Mouse (Mus musculus) erythroblast, embryonic 14.5 days (primary cell): ENCODE measurements around the gene Gripap1. TPM values are rescaled to one million over a fixed set of nuclear protein-coding genes. Genes with fewer than 3 reads are reported as not detected.

ENCODE experiments used
- H3K27me3 ChIP-seq: 2 replicates; pipeline ENCODE4 v1.6.1; 2012; ENCODE audit warnings: inconsistent platforms; ENCODE audit not compliant: control insufficient read depth
- H3K36me3 ChIP-seq: 2 replicates; pipeline ENCODE4 v1.6.1; 2012; ENCODE audit warnings: mild to moderate bottlenecking, inconsistent platforms; ENCODE audit not compliant: control insufficient read depth
- H3K4me1 ChIP-seq: 2 replicates; pipeline ENCODE4 v1.6.1; 2012; ENCODE audit warnings: inconsistent platforms; ENCODE audit not compliant: control insufficient read depth
- H3K4me3 ChIP-seq: replicated peaks from 2 replicates; pipeline ENCODE3; 2012; ENCODE audit warnings: moderate library complexity, mild to moderate bottlenecking, inconsistent platforms
- H3K9me3 ChIP-seq: 2 replicates; pipeline ENCODE4 v1.6.1; 2012; ENCODE audit warnings: low read length, inconsistent platforms, mixed read lengths; ENCODE audit not compliant: control insufficient read depth
- GATA1 ChIP-seq: IDR thresholded peaks from 2 replicates; pipeline ENCODE4 v1.6.1; 2012; ENCODE audit warnings: low read length, inconsistent platforms, mixed read lengths
- TAL1 ChIP-seq: IDR thresholded peaks from 3 replicates; pipeline ENCODE4 v1.6.1; 2012; ENCODE audit warnings: low read length, inconsistent platforms, mixed read lengths
- polyA plus RNA-seq: library from polyadenylated mRNA; stranded (reverse); fragments of >175 nt; gene quantifications from 2 replicates; pipeline ENCODE4 v1.2.3, GENCODE M21; 2012

Gripap1 gene
- polyA plus RNA-seq, 1 experiment = 3.5 TPM

DNA sequence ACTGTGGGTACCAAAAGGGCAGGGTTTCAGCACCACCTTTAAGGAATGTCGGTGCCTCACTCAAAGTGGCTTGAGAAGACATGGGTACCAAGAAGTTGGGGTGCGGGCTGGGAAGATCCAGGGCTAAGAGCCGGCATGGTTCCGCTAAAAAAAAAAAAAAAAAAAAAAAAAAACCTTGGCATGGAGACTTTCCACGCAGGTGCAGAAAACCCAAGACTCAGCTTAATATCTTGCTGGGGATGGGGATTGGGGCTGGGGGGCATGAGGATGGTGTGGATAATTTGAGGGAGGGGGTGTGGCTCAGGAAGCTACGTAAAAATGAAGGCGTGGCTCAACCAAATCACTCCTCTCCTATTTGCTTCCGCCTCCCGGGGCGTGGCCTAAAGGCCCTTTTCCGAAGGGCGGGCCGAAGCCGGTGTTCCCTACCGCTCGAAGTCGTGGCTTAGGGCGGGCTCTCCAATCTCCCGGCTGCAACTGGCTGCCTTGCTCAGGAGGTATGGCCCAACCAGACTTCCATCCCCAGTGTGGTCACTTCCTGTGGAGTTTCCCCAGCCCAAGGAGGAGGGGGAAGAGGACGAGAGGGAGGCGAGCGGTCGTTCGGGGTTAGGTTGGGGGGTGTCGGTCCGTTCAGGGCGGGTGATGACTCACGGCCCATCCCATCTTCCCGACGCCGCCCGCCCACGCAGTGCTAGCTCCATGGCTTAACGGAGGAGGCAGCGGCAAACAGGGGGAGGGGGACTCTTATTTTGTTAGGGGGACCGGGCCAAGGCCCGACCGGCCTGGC, 27.2 kb upstream of the Gripap1 start, which contains the start of gene Tfe3:
TSS of gene Tfe3 (plus strand) at position 424 of the 784 bp plus-strand sequence.
- no peaks in the 10 kb centered on the region for H3K27me3 ChIP-seq
- peaks cover 13% of the 10 kb centered on the region for H3K36me3 ChIP-seq
- H3K9me3 ChIP-seq = peaks cover 2% of the 10 kb centered on the region; the same call in 1 of the 2 replicates
- no peak for TF ChIP-seq GATA1
- TF ChIP-seq TAL1 = no peak
- peaks cover 47% of the 10 kb centered on the region for H3K4me1 ChIP-seq
- peak within 1 kb of the TSS; percentile 71 for H3K4me3 ChIP-seq

DNA sequence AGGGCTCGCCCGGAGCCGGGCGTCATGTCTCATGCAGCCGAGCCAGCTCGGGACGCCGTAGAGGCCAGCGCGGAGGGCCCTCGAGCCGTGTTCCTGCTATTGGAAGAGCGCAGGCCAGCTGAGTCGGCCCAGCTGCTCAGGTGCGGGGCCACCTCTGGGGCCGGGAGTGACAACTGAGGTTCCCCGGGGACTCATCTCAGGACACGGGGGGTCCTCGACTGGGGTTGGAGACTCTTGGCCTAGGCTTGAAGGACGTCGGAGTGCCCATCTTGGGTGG, 26.7 kb upstream of the Gripap1 start:
- Histone ChIP-seq H3K36me3 (peaks cover 18% of the 10 kb centered on the region), H3K9me3 (peaks cover 2% of the 10 kb centered on the region; the same call in 1 of the 2 replicates), H3K4me1 (peaks cover 53% of the 10 kb centered on the region), H3K4me3 (peak overlapping the region; percentile 71), H3K27me3 (no peaks in the 10 kb centered on the region)
- TF ChIP-seq TAL1 (no peak), GATA1 (no peak)

DNA sequence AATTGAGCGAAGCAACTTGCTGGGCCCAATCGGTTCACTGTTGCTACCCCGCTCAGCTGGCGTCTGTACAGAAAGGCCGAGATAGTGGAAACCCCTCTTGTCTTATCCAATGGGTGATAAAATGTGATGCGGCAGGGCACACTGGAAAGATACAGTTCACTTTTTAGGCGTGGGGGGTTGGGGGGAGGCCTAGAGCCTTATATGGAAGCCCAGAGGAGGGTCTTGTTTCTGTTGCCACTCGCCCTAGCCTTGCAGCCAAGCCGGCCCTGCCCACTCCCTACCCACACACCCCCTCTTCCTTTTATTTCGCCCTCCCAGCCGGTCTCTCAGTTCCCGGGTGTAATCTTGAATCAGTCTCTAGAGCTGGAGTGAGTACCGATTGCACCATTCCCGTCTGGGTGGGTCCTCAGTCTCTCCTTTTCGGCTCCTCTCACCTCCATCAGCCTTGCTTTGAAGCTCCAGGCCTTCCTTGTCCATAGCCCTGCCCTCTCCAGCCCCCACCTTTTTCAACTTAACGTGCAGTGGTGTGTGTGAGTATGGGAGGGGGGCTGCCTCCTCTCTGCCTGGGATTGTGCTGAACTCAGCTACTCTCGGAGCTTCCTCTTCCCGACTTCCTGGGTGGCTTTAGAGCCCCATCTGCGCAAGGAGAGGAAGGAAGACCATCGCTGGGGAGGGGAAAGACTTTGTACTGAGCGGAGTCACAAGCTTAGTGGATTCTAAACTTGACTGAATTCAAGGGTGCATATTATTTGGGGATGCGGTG, 25.8 kb upstream of the Gripap1 start:
- H3K36me3 ChIP-seq = peaks cover 27% of the 10 kb centered on the region
- peak overlapping the region; percentile 71 for H3K4me3 ChIP-seq
- H3K27me3 ChIP-seq = no peaks in the 10 kb centered on the region
- TF ChIP-seq GATA1 (no peak), TAL1 (no peak)
- H3K4me1 ChIP-seq = peaks cover 59% of the 10 kb centered on the region
- H3K9me3 ChIP-seq = peaks cover 2% of the 10 kb centered on the region; the same call in 1 of the 2 replicates

DNA sequence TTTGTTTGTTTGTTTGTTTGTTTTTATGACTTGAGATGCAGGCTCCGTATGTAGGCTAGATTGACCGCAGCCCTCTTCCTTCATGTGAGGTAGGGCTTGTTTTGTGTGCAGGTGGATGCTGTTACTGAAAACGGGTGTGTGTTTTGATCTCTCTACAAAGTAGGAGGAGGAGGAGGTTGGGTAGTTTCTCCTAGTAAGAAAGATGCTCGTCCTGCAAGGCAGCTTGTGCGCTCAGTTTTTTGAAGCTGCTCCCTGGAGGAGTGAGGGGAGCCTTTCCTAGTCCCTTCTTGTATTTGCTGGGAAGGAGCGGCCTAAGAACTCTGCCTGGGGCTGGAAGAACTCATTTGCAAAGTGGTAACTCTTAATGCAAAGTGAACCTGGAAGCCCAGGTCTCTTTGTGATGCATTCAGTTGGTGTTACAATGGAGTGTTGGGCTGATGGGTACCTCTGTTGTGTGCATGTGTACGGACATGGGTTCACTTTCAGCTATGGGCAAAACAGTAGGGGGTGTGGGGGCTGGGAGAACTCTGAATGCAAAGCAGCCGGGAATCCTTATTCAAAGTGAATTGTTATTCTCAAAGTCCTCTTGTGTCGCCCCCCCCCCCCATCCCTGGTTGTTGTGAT, 24.8 kb upstream of the Gripap1 start:
- TF ChIP-seq GATA1 (no peak), TAL1 (no peak)
- Histone ChIP-seq H3K36me3 (peaks cover 32% of the 10 kb centered on the region), H3K4me1 (peaks cover 68% of the 10 kb centered on the region), H3K27me3 (no peaks in the 10 kb centered on the region), H3K9me3 (peaks cover 2% of the 10 kb centered on the region; the same call in 1 of the 2 replicates), H3K4me3 (peak overlapping the region; percentile 71)

DNA sequence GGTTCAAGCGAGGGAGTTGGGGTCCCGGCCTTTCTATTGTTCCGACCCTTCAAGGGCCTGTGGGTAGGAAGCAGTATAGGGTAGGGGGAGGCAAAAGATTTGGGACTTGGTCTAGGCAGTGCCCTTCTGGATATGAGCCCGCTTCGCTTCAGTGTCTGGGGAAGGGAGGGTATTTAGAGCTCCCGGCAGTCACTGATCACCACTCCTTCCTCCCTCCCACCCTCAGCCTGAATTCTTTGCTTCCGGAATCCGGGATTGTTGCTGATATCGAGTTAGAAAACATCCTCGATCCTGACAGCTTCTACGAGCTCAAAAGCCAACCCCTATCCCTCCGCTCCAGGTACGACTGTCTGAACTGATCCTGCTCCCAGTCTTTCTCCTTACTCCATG, 24.3 kb upstream of the Gripap1 start:
- peaks cover 2% of the 10 kb centered on the region; the same call in 1 of the 2 replicates for H3K9me3 ChIP-seq
- H3K4me1 ChIP-seq = peaks cover 71% of the 10 kb centered on the region
- H3K4me3 ChIP-seq = peak overlapping the region; percentile 71
- TF ChIP-seq GATA1 (no peak), TAL1 (no peak)
- peaks cover 37% of the 10 kb centered on the region for H3K36me3 ChIP-seq
- no peaks in the 10 kb centered on the region for H3K27me3 ChIP-seq

DNA sequence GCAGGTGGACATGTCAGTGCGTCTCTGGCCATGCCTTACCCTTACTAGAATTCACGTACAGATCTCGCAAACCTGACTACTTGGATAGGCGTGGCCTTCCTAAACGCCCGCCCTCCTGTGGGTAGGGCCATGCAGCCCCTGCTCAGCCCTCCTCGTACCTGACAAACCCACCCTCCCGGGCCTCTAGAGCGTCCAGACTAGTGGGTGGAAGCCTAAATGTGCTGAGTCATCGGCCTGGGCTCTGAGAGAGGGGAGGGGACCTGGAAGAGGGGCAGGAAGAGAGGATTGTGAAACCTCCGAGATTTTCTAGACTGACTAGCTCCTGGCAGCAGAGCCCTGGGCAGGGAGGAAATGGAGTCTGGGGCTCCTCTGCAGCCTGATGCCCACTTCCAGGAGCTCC, 23.8 kb upstream of the Gripap1 start:
- TF ChIP-seq TAL1 (no peak), GATA1 (no peak)
- H3K4me3 ChIP-seq = peak overlapping the region; percentile 71
- H3K9me3 ChIP-seq = peaks cover 2% of the 10 kb centered on the region; the same call in 1 of the 2 replicates
- peaks cover 71% of the 10 kb centered on the region for H3K4me1 ChIP-seq
- peaks cover 42% of the 10 kb centered on the region for H3K36me3 ChIP-seq
- no peaks in the 10 kb centered on the region for H3K27me3 ChIP-seq

DNA sequence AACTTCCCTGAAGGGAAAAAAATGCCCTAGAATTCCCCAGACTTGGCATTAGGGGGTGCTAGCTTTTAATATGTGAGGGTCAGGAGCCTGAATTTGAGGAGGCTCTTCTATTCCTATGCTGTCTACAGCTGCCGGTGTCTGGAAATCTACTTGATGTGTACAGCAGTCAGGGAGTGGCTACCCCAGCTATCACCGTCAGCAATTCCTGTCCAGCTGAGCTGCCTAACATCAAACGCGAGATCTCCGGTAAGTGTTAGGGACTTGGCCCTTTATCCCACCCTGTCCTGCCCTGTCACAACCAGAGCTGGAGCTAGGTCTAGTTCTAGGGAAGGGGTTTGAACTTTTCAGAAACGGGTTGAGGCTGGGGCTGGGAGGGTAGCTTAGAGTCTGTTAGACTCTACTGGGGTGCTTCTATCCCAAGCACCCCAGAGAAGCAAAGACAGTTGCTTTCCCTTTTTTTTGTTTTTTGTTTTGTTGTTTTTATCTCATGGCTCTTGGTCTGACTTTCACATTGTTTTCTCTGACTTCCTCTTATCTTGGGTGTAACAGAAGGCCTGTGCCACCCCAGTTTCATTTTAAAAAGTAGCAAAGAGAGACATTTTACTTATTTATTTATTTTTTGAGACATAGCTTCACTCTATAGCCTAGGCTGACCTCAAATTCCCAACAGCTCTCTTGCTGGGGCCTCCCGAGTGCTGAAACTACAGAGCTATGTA, 20.1 kb upstream of the Gripap1 start:
- Histone ChIP-seq H3K27me3 (no peaks in the 10 kb centered on the region), H3K36me3 (peaks cover 76% of the 10 kb centered on the region), H3K4me1 (peaks cover 45% of the 10 kb centered on the region), H3K4me3 (no peak overlapping the region), H3K9me3 (0 out of 2 replicates have a peak, but pooled peaks cover 3% of the 10 kb centered on the region)
- TF ChIP-seq TAL1 (no peak), GATA1 (no peak)

DNA sequence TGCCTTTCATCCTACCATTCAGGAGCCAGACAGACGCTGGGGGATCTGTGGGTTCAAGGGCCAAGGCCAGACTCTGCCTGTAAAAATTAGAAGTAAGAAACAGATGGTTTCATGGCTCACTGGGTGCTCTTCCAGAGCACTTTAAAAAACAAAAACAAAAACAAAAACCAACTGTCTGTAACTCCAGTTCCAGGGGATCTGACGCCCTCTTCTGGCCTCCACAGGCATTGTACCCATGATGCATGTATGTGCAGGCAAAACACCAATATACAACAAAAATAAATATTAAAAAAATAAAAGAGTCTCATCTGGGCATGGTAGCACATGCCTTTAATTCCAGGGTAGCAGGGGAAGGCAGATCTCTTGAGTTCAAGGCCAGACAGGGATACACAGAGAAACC, 16.8 kb upstream of the Gripap1 start:
- Histone ChIP-seq H3K4me1 (peaks cover 38% of the 10 kb centered on the region), H3K4me3 (no peak overlapping the region), H3K36me3 (peaks cover 67% of the 10 kb centered on the region), H3K27me3 (no peaks in the 10 kb centered on the region), H3K9me3 (0 out of 2 replicates have a peak, but pooled peaks cover 3% of the 10 kb centered on the region)
- TF ChIP-seq GATA1 (no peak), TAL1 (no peak)
